Mouse (Mus musculus): ENCODE data around the gene Riok1. TPM values are rescaled to one million over a fixed set of nuclear protein-coding genes. Genes with fewer than 3 reads are reported as not detected.
A peak's percentile ranks its signal among the peaks of the same experiment; 100 is the strongest.

The Riok1 gene
- polyA plus RNA-seq (2015; fragmentation: Nextera tagmentation; extraction: Ambion mirVana), result 18.1 and 18.8 TPM in 2 replicates

GRCm38 (mm10) chr13:38036343-38037043, at the start of gene Riok1:
Gene Riok1, plus strand, starts transcription at chr13:38036995.
- Histone ChIP-seq H3K4me2 (ENCODE audit: low read depth, low read length) (peak within 1 kb of the TSS; percentile 95), H3K9me3 (replicated peaks; ENCODE audit: control insufficient read depth, low read length) (no peaks in the 10 kb centered on the region), H3K4me3 (ENCODE audit: low read depth, low read length) (peak within 1 kb of the TSS; percentile 89), H3K36me3 (ENCODE audit: control insufficient read depth, insufficient read depth) (peaks cover 6% of the 10 kb centered on the region), H3K27me3 (ENCODE audit: control insufficient read depth, insufficient read depth, low read depth, low read length) (no peaks in the 10 kb centered on the region), H3K9ac (ENCODE audit: low read depth, low read length) (peak within 1 kb of the TSS; percentile 86), H3K27ac (ENCODE audit: low read length) (peak within 1 kb of the TSS; percentile 87), H3K4me1 (ENCODE audit: control insufficient read depth, low read depth, low read length) (peaks cover 27% of the 10 kb centered on the region)
- ATAC-seq (ENCODE audit: low read depth), result peak; percentile 72
- WGBS (ENCODE audit: insufficient replicate concordance), result 4% methylated on average over 37 of the region's 37 CpGs

GRCm38 (mm10) chr13:37989701-37990100, 47.1 kb upstream of the Riok1 start:
- 82% methylated on average over 8 of the region's 8 CpGs for WGBS (ENCODE audit: insufficient replicate concordance)
- H3K36me3 ChIP-seq (ENCODE audit: control insufficient read depth, insufficient read depth), result peaks cover 51% of the 10 kb centered on the region
- H3K27me3 ChIP-seq (ENCODE audit: control insufficient read depth, insufficient read depth, low read depth, low read length), result no peaks in the 10 kb centered on the region
- H3K4me1 ChIP-seq (ENCODE audit: control insufficient read depth, low read depth, low read length), result peaks cover 9% of the 10 kb centered on the region
- no peaks in the 10 kb centered on the region for H3K9me3 ChIP-seq (replicated peaks; ENCODE audit: control insufficient read depth, low read length)
- no peak overlapping the region for H3K9ac ChIP-seq (ENCODE audit: low read depth, low read length)
- H3K4me3 ChIP-seq (ENCODE audit: low read depth, low read length), result no peak overlapping the region
- H3K4me2 ChIP-seq (ENCODE audit: low read depth, low read length), result no peak overlapping the region
- ATAC-seq (ENCODE audit: low read depth), result no peak
- no peak overlapping the region for H3K27ac ChIP-seq (ENCODE audit: low read length)

GRCm38 (mm10) chr13:37992638-37993371, 44.0 kb upstream of the Riok1 start:
- Histone ChIP-seq H3K9ac (ENCODE audit: low read depth, low read length) (peak overlapping the region; percentile 98), H3K36me3 (ENCODE audit: control insufficient read depth, insufficient read depth) (peaks cover 25% of the 10 kb centered on the region), H3K4me3 (ENCODE audit: low read depth, low read length) (peak overlapping the region; percentile 96), H3K4me1 (ENCODE audit: control insufficient read depth, low read depth, low read length) (peaks cover 10% of the 10 kb centered on the region), H3K4me2 (ENCODE audit: low read depth, low read length) (peak overlapping the region; percentile 72), H3K27ac (ENCODE audit: low read length) (peak overlapping the region; percentile 26), H3K27me3 (ENCODE audit: control insufficient read depth, insufficient read depth, low read depth, low read length) (no peaks in the 10 kb centered on the region), H3K9me3 (replicated peaks; ENCODE audit: control insufficient read depth, low read length) (no peaks in the 10 kb centered on the region)
- 6% methylated on average over 10 of the region's 10 CpGs for WGBS (ENCODE audit: insufficient replicate concordance)
- ATAC-seq (ENCODE audit: low read depth), result no peak

GRCm38 (mm10) chr13:37993376-37993703, 43.5 kb upstream of the Riok1 start:
- ATAC-seq (ENCODE audit: low read depth), result no peak
- under 1% methylated on average over 17 of the region's 17 CpGs for WGBS (ENCODE audit: insufficient replicate concordance)
- no peaks in the 10 kb centered on the region for H3K9me3 ChIP-seq (replicated peaks; ENCODE audit: control insufficient read depth, low read length)

GRCm38 (mm10) chr13:37993704-37994404, 42.9 kb upstream of the Riok1 start, which contains the start of gene Ssr1:
Gene Ssr1, minus strand, starts transcription at chr13:37994217.
- Histone ChIP-seq H3K4me2 (ENCODE audit: low read depth, low read length) (peak within 1 kb of the TSS; percentile 72), H3K27me3 (ENCODE audit: control insufficient read depth, insufficient read depth, low read depth, low read length) (no peaks in the 10 kb centered on the region), H3K27ac (ENCODE audit: low read length) (peak within 1 kb of the TSS; percentile 93), H3K36me3 (ENCODE audit: control insufficient read depth, insufficient read depth) (peaks cover 18% of the 10 kb centered on the region), H3K9ac (ENCODE audit: low read depth, low read length) (peak within 1 kb of the TSS; percentile 98), H3K4me1 (ENCODE audit: control insufficient read depth, low read depth, low read length) (peaks cover 10% of the 10 kb centered on the region), H3K4me3 (ENCODE audit: low read depth, low read length) (peak within 1 kb of the TSS; percentile 96), H3K9me3 (replicated peaks; ENCODE audit: control insufficient read depth, low read length) (no peaks in the 10 kb centered on the region)
- WGBS (ENCODE audit: insufficient replicate concordance), result under 1% methylated on average over 81 of the region's 89 CpGs
- ATAC-seq (ENCODE audit: low read depth), result peak; percentile 95

More at GRCm38 (mm10) chr13:37993376-37993703, 43.5 kb upstream of the Riok1 start:
- H3K4me1 ChIP-seq (ENCODE audit: control insufficient read depth, low read depth, low read length), result peaks cover 10% of the 10 kb centered on the region
- peak overlapping the region; percentile 96 for H3K4me3 ChIP-seq (ENCODE audit: low read depth, low read length)
- peaks cover 21% of the 10 kb centered on the region for H3K36me3 ChIP-seq (ENCODE audit: control insufficient read depth, insufficient read depth)
- H3K9ac ChIP-seq (ENCODE audit: low read depth, low read length), result peak overlapping the region; percentile 98
- peak overlapping the region; percentile 93 for H3K27ac ChIP-seq (ENCODE audit: low read length)
- no peaks in the 10 kb centered on the region for H3K27me3 ChIP-seq (ENCODE audit: control insufficient read depth, insufficient read depth, low read depth, low read length)
- peak overlapping the region; percentile 72 for H3K4me2 ChIP-seq (ENCODE audit: low read depth, low read length)

GRCm38 (mm10) chr13:37994405-37994749, 42.4 kb upstream of the Riok1 start:
- Histone ChIP-seq H3K27ac (ENCODE audit: low read length) (peak overlapping the region; percentile 49; the same call in 1 of the 2 replicates), H3K27me3 (ENCODE audit: control insufficient read depth, insufficient read depth, low read depth, low read length) (no peaks in the 10 kb centered on the region), H3K36me3 (ENCODE audit: control insufficient read depth, insufficient read depth) (peaks cover 14% of the 10 kb centered on the region; the same call in 1 of the 2 replicates), H3K4me2 (ENCODE audit: low read depth, low read length) (peak overlapping the region; percentile 72), H3K9ac (ENCODE audit: low read depth, low read length) (peak overlapping the region; percentile 52), H3K4me1 (ENCODE audit: control insufficient read depth, low read depth, low read length) (peaks cover 10% of the 10 kb centered on the region), H3K4me3 (ENCODE audit: low read depth, low read length) (peak overlapping the region; percentile 96), H3K9me3 (replicated peaks; ENCODE audit: control insufficient read depth, low read length) (no peaks in the 10 kb centered on the region)
- WGBS (ENCODE audit: insufficient replicate concordance), result 10% methylated on average over 7 of the region's 7 CpGs
- ATAC-seq (ENCODE audit: low read depth), result peak; percentile 2; the same call in 1 of the 2 replicates

- Histone ChIP-seq H3K9me3 (replicated peaks; ENCODE audit: control insufficient read depth, low read length) (no peaks in the 10 kb centered on the region), H3K27me3 (ENCODE audit: control insufficient read depth, insufficient read depth, low read depth, low read length) (no peaks in the 10 kb centered on the region), H3K4me1 (ENCODE audit: control insufficient read depth, low read depth, low read length) (peaks cover 6% of the 10 kb centered on the region), H3K9ac (ENCODE audit: low read depth, low read length) (no peak overlapping the region), H3K27ac (ENCODE audit: low read length) (peak overlapping the region; percentile 4; the same call in 1 of the 2 replicates), H3K4me2 (ENCODE audit: low read depth, low read length) (no peak overlapping the region), H3K4me3 (ENCODE audit: low read depth, low read length) (no peak overlapping the region), H3K36me3 (ENCODE audit: control insufficient read depth, insufficient read depth) (no peaks in the 10 kb centered on the region)
- 68% methylated on average over 3 of the region's 3 CpGs for whole genome bisulfite sequencing (ENCODE audit: insufficient replicate concordance)
- ATAC-seq (ENCODE audit: low read depth), result peak; percentile 95
Observed at GRCm38 (mm10) chr13:37999713-38000112, 37.1 kb upstream of the Riok1 start.

- 35% methylated on average over 1 of the region's 1 CpGs for WGBS (ENCODE audit: insufficient replicate concordance)
- no peak overlapping the region for H3K4me2 ChIP-seq (ENCODE audit: low read depth, low read length)
- H3K9me3 ChIP-seq (replicated peaks; ENCODE audit: control insufficient read depth, low read length), result no peaks in the 10 kb centered on the region
- H3K9ac ChIP-seq (ENCODE audit: low read depth, low read length), result no peak overlapping the region
- H3K27ac ChIP-seq (ENCODE audit: low read length), result no peak overlapping the region
- no peaks in the 10 kb centered on the region for H3K27me3 ChIP-seq (ENCODE audit: control insufficient read depth, insufficient read depth, low read depth, low read length)
- ATAC-seq (ENCODE audit: low read depth), result no peak
- no peak overlapping the region for H3K4me3 ChIP-seq (ENCODE audit: low read depth, low read length)
- no peaks in the 10 kb centered on the region for H3K36me3 ChIP-seq (ENCODE audit: control insufficient read depth, insufficient read depth)
- peaks cover 5% of the 10 kb centered on the region; the same call in 1 of the 2 replicates for H3K4me1 ChIP-seq (ENCODE audit: control insufficient read depth, low read depth, low read length)
Observed at GRCm38 (mm10) chr13:38002461-38002860, 34.3 kb upstream of the Riok1 start.

Data from liver, embryonic 16.5 days (tissue).